Mouse (Mus musculus): ENCODE measurements at regions not wholly inside any gene's neighbourhood (a gene's known extent, or its start where the extent isn't known, plus 50 kb on each side); places are given as distances from the start of the nearest gene placed in this dataset.

DNA sequence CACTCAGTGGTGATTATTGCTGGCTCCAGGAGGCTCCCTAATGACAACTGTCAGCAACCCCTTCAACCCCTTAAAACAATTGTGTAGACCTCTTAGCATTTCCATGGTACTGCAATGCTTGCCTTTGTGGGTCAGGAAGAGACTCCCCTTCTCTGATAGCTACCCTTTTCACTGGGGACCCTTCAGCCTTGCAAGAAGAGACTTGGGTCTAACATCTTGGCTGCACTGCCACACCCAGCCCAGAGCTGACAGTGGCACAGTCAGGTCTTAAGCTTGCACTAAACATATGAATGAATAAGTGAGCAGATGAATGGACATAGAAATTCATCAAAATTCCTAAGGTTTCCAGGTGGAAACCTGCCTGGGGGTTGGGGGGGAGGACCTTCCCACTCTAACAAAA is 209.0 kb downstream of the Insig2 start:
- Histone ChIP-seq H3K36me3 (ENCODE audit: control insufficient read depth, insufficient read depth, low read length) (no peaks in the 10 kb centered on the region), H3K4me3 (replicated peaks; ENCODE audit: low read length) (no peak overlapping the region), H3K9me3 (ENCODE audit: control insufficient read depth, low read length) (no peaks in the 10 kb centered on the region), H3K27ac (replicated peaks; ENCODE audit: low read depth, low read length) (no peak overlapping the region), H3K27me3 (ENCODE audit: control insufficient read depth, insufficient read depth, low read length) (no peaks in the 10 kb centered on the region), H3K9ac (ENCODE audit: low read depth, low read length, severe bottlenecking) (no peak overlapping the region), H3K4me1 (ENCODE audit: control insufficient read depth, insufficient read depth, low read length) (peaks cover 6% of the 10 kb centered on the region; the same call in 1 of the 2 replicates), H3K4me2 (replicated peaks; ENCODE audit: low read depth, low read length, severe bottlenecking) (no peak overlapping the region)
- ATAC-seq (ENCODE audit: low FRiP score, low read depth) (no peak), DNase-seq (ENCODE audit: low spot score) (no peak)
- TF ChIP-seq POLR2A (IDR thresholded peaks at IDR 0.05; ENCODE audit: borderline replicate concordance, extremely low read depth, insufficient read depth, insufficient read length), result no peak

DNA sequence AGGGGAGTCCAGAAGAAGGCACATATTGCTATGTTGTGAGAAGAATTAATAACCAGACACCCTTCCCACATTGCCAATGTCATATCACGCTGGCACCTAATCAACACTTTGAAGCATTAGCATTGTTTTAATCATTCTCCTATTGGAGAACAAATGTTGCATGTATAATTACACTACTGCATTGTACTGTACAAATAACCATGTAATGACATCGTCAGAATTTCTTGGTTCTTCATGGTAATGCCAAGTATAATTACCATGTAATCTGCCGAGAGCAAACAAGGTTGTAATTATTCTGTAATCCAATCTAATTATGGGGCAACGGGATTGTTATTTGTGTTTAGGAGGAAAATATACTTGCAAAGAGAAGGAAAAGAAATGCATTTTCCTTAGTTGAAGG is 196.1 kb downstream of the Insig2 start:
- no peak for TF ChIP-seq POLR2A (IDR thresholded peaks at IDR 0.05; ENCODE audit: borderline replicate concordance, extremely low read depth, insufficient read depth, insufficient read length)
- no peak overlapping the region for H3K9ac ChIP-seq (ENCODE audit: low read depth, low read length, severe bottlenecking)
- no peak for ATAC-seq (ENCODE audit: low FRiP score, low read depth)
- no peak overlapping the region for H3K4me3 ChIP-seq (replicated peaks; ENCODE audit: low read length)
- no peaks in the 10 kb centered on the region for H3K4me1 ChIP-seq (ENCODE audit: control insufficient read depth, insufficient read depth, low read length)
- H3K9me3 ChIP-seq (ENCODE audit: control insufficient read depth, low read length), result no peaks in the 10 kb centered on the region
- no peak for DNase-seq (ENCODE audit: low spot score)
- no peak overlapping the region for H3K27ac ChIP-seq (replicated peaks; ENCODE audit: low read depth, low read length)
- H3K36me3 ChIP-seq (ENCODE audit: control insufficient read depth, insufficient read depth, low read length), result no peaks in the 10 kb centered on the region
- H3K4me2 ChIP-seq (replicated peaks; ENCODE audit: low read depth, low read length, severe bottlenecking), result no peak overlapping the region
- WGBS, result 83% methylated on average over 4 of the region's 4 CpGs
- no peaks in the 10 kb centered on the region for H3K27me3 ChIP-seq (ENCODE audit: control insufficient read depth, insufficient read depth, low read length)

DNA sequence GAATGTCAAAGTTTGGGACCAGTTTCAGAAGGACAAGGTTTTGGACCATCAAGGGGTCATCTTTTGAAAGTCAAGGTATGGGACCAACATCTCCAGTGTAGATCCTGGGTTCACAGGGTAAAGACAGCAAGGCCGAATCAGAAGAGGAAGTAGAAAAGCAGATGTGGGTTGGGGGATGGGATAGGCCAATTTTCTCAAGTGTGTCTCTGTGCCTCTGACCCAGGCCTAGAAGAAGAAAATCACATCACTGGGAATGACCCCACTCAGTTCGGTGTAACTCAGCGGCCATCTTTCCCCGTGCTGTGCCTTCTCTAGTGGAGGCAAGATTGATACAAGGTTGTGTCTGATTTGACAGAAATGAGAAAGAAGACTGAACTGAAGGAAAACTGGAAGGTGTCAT is 195.5 kb downstream of the Insig2 start:
- no peak for TF ChIP-seq POLR2A (IDR thresholded peaks at IDR 0.05; ENCODE audit: borderline replicate concordance, extremely low read depth, insufficient read depth, insufficient read length)
- Histone ChIP-seq H3K9ac (ENCODE audit: low read depth, low read length, severe bottlenecking) (no peak overlapping the region), H3K27me3 (ENCODE audit: control insufficient read depth, insufficient read depth, low read length) (no peaks in the 10 kb centered on the region), H3K36me3 (ENCODE audit: control insufficient read depth, insufficient read depth, low read length) (no peaks in the 10 kb centered on the region), H3K27ac (replicated peaks; ENCODE audit: low read depth, low read length) (no peak overlapping the region), H3K4me3 (replicated peaks; ENCODE audit: low read length) (no peak overlapping the region), H3K4me1 (ENCODE audit: control insufficient read depth, insufficient read depth, low read length) (no peaks in the 10 kb centered on the region), H3K9me3 (ENCODE audit: control insufficient read depth, low read length) (no peaks in the 10 kb centered on the region), H3K4me2 (replicated peaks; ENCODE audit: low read depth, low read length, severe bottlenecking) (no peak overlapping the region)
- no peak for ATAC-seq (ENCODE audit: low FRiP score, low read depth)
- WGBS, result 89% methylated on average over 4 of the region's 4 CpGs
- DNase-seq (ENCODE audit: low spot score), result no peak

DNA sequence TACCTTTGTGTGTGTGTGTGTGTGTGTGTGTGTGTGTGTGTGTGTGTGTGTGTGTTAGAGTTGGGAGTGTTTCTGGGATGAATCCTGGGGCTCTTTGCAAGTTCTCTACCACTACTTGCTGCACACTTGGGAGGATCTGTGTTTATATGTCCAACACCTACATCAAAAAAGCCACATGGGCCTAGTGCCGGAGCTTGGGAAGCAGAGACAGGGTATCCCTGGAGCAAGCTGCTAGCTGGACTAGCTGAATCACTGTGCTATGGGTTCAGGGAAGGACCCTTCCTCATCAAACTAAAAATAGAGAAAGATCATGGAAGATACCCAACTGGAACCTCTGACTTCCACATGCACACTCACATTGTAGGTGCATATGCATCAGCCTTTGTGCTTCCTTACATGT is 187.4 kb downstream of the Insig2 start:
- Histone ChIP-seq H3K36me3 (ENCODE audit: control insufficient read depth, insufficient read depth, low read length) (no peaks in the 10 kb centered on the region), H3K4me3 (replicated peaks; ENCODE audit: low read length) (no peak overlapping the region), H3K27ac (replicated peaks; ENCODE audit: low read depth, low read length) (no peak overlapping the region), H3K9me3 (ENCODE audit: control insufficient read depth, low read length) (no peaks in the 10 kb centered on the region), H3K9ac (ENCODE audit: low read depth, low read length, severe bottlenecking) (no peak overlapping the region), H3K4me2 (replicated peaks; ENCODE audit: low read depth, low read length, severe bottlenecking) (no peak overlapping the region), H3K27me3 (ENCODE audit: control insufficient read depth, insufficient read depth, low read length) (no peaks in the 10 kb centered on the region), H3K4me1 (ENCODE audit: control insufficient read depth, insufficient read depth, low read length) (no peaks in the 10 kb centered on the region)
- DNase-seq (ENCODE audit: low spot score) (no peak), ATAC-seq (ENCODE audit: low FRiP score, low read depth) (no peak)
- no peak for TF ChIP-seq POLR2A (IDR thresholded peaks at IDR 0.05; ENCODE audit: borderline replicate concordance, extremely low read depth, insufficient read depth, insufficient read length)
- WGBS, result 79% methylated on average over 1 of the region's 1 CpGs

DNA sequence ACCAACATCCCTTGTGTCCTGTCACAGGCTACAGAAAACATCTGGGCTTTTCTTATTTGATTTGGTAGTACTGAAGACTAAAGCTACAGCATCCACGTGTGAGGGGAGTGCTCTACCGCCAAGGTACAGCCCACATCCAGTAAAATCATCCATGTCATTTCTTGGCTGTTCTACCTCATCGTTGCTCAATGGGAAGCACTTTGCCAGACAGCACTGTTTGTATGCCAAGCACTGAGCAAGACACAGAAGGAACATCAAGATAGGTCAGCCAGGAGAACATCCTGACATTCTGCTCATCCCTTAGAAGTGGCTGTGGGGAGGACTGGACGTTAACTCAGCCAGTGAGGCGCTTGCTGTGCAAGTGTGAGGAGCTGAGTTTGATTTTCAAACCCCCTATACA is 178.9 kb downstream of the Insig2 start:
- Histone ChIP-seq H3K9me3 (ENCODE audit: control insufficient read depth, low read length) (no peaks in the 10 kb centered on the region), H3K27ac (replicated peaks; ENCODE audit: low read depth, low read length) (no peak overlapping the region), H3K4me3 (replicated peaks; ENCODE audit: low read length) (no peak overlapping the region), H3K9ac (ENCODE audit: low read depth, low read length, severe bottlenecking) (no peak overlapping the region), H3K4me2 (replicated peaks; ENCODE audit: low read depth, low read length, severe bottlenecking) (no peak overlapping the region), H3K36me3 (ENCODE audit: control insufficient read depth, insufficient read depth, low read length) (no peaks in the 10 kb centered on the region), H3K27me3 (ENCODE audit: control insufficient read depth, insufficient read depth, low read length) (no peaks in the 10 kb centered on the region), H3K4me1 (ENCODE audit: control insufficient read depth, insufficient read depth, low read length) (no peaks in the 10 kb centered on the region)
- 64% methylated on average over 5 of the region's 5 CpGs for WGBS
- no peak for ATAC-seq (ENCODE audit: low FRiP score, low read depth)
- TF ChIP-seq POLR2A (IDR thresholded peaks at IDR 0.05; ENCODE audit: borderline replicate concordance, extremely low read depth, insufficient read depth, insufficient read length), result no peak
- DNase-seq (ENCODE audit: low spot score), result no peak

DNA sequence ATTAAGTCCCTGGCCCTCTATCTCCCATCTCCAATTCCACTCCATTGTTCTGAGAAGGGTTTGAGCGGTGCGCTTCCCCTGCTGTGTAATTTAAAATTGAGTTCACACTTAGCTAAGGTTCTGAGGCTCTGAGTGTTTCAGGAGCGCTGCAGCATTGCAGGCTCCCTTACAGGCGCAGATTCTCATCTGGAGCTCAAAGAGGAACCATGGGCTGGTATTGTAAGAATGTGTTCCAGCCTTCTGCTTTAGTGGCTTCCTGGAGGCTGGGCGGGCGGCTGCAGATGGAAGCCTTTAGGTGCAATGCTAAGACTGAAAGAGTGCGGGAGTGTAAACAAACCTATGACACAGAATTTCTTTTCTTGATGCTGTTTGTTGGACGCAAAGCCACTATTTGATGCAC is 177.8 kb downstream of the Insig2 start:
- Histone ChIP-seq H3K27ac (replicated peaks; ENCODE audit: low read depth, low read length) (no peak overlapping the region), H3K36me3 (ENCODE audit: control insufficient read depth, insufficient read depth, low read length) (no peaks in the 10 kb centered on the region), H3K9ac (ENCODE audit: low read depth, low read length, severe bottlenecking) (no peak overlapping the region), H3K27me3 (ENCODE audit: control insufficient read depth, insufficient read depth, low read length) (no peaks in the 10 kb centered on the region), H3K4me3 (replicated peaks; ENCODE audit: low read length) (no peak overlapping the region), H3K4me1 (ENCODE audit: control insufficient read depth, insufficient read depth, low read length) (no peaks in the 10 kb centered on the region), H3K4me2 (replicated peaks; ENCODE audit: low read depth, low read length, severe bottlenecking) (no peak overlapping the region), H3K9me3 (ENCODE audit: control insufficient read depth, low read length) (no peaks in the 10 kb centered on the region)
- 44% methylated on average over 8 of the region's 8 CpGs for WGBS
- DNase-seq (ENCODE audit: low spot score), result no peak
- no peak for ATAC-seq (ENCODE audit: low FRiP score, low read depth)
- no peak for TF ChIP-seq POLR2A (IDR thresholded peaks at IDR 0.05; ENCODE audit: borderline replicate concordance, extremely low read depth, insufficient read depth, insufficient read length)
